Mouse (Mus musculus): ENCODE results near the gene Cep57l1. TPM values are rescaled to one million over a fixed set of nuclear protein-coding genes. Genes with fewer than 3 reads are reported as not detected.
A peak's percentile ranks its signal among the peaks of the same experiment; 100 is the strongest.

The Cep57l1 gene
- polyA plus RNA-seq, 1 experiment from 2014 or later, result 11.8 TPM

- Histone ChIP-seq H3K9me3 (ENCODE audit: control insufficient read depth, low read length) (no peaks in the 10 kb centered on the region), H3K9ac (no peak overlapping the region), H3K36me3 (replicated peaks; ENCODE audit: control insufficient read depth, insufficient read depth) (peaks cover 7% of the 10 kb centered on the region), H3K4me3 (replicated peaks; ENCODE audit: low read length) (no peak overlapping the region), H3K4me2 (replicated peaks) (no peak overlapping the region), H3K4me1 (replicated peaks; ENCODE audit: control insufficient read depth, insufficient read depth, low read length) (no peaks in the 10 kb centered on the region), H3K27ac (no peak overlapping the region), H3K27me3 (ENCODE audit: control insufficient read depth, insufficient read depth, low read length) (no peaks in the 10 kb centered on the region)
- WGBS, result 98% methylated on average over 3 of the region's 3 CpGs
- DNase-seq (ENCODE audit: low spot score) (no peak), ATAC-seq (ENCODE audit: low FRiP score) (no peak)
These were observed 76.5 kb downstream of the Cep57l1 start for GRCm38 (mm10) chr10:41733214-41733613.

DNA sequence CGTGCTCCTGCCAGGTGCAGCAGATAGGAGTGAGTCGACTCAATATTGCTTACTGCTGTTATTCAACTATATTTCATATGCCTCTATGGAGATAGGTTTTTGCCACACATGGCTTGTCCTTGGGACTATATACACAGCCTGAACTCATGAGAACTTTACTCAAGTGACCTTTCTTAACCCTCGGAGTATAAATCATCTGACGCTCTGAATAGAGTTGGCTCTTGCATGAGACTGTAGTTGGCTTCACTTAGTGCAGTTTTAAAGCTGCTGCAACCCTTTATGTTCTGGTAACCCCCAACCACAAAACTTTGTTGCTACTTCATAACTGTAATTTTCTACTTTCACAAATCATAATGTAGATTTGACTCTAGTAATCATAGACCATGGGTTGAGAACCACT is 77.7 kb downstream of the Cep57l1 start:
- Histone ChIP-seq H3K4me3 (replicated peaks; ENCODE audit: low read length) (no peak overlapping the region), H3K9ac (no peak overlapping the region), H3K9me3 (ENCODE audit: control insufficient read depth, low read length) (no peaks in the 10 kb centered on the region), H3K36me3 (replicated peaks; ENCODE audit: control insufficient read depth, insufficient read depth) (peaks cover 4% of the 10 kb centered on the region), H3K4me1 (replicated peaks; ENCODE audit: control insufficient read depth, insufficient read depth, low read length) (no peaks in the 10 kb centered on the region), H3K4me2 (replicated peaks) (no peak overlapping the region), H3K27ac (no peak overlapping the region), H3K27me3 (ENCODE audit: control insufficient read depth, insufficient read depth, low read length) (no peaks in the 10 kb centered on the region)
- no peak for ATAC-seq (ENCODE audit: low FRiP score)
- 92% methylated on average over 4 of the region's 4 CpGs for WGBS
- DNase-seq (ENCODE audit: low spot score), result no peak

GRCm38 (mm10) chr10:41730746-41731145 is 78.9 kb downstream of the Cep57l1 start:
- 95% methylated on average over 10 of the region's 10 CpGs for WGBS
- Histone ChIP-seq H3K9me3 (ENCODE audit: control insufficient read depth, low read length) (no peaks in the 10 kb centered on the region), H3K27ac (no peak overlapping the region), H3K4me2 (replicated peaks) (no peak overlapping the region), H3K36me3 (replicated peaks; ENCODE audit: control insufficient read depth, insufficient read depth) (peaks cover 4% of the 10 kb centered on the region), H3K4me1 (replicated peaks; ENCODE audit: control insufficient read depth, insufficient read depth, low read length) (no peaks in the 10 kb centered on the region), H3K27me3 (ENCODE audit: control insufficient read depth, insufficient read depth, low read length) (no peaks in the 10 kb centered on the region), H3K9ac (no peak overlapping the region), H3K4me3 (replicated peaks; ENCODE audit: low read length) (no peak overlapping the region)
- no peak for ATAC-seq (ENCODE audit: low FRiP score)
- no peak for DNase-seq (ENCODE audit: low spot score)

GRCm38 (mm10) chr10:41726215-41726614 is 83.5 kb downstream of the Cep57l1 start:
- Histone ChIP-seq H3K4me3 (replicated peaks; ENCODE audit: low read length) (no peak overlapping the region), H3K27me3 (ENCODE audit: control insufficient read depth, insufficient read depth, low read length) (no peaks in the 10 kb centered on the region), H3K36me3 (replicated peaks; ENCODE audit: control insufficient read depth, insufficient read depth) (peaks cover 4% of the 10 kb centered on the region), H3K4me2 (replicated peaks) (no peak overlapping the region), H3K9ac (no peak overlapping the region), H3K9me3 (ENCODE audit: control insufficient read depth, low read length) (no peaks in the 10 kb centered on the region), H3K27ac (no peak overlapping the region), H3K4me1 (replicated peaks; ENCODE audit: control insufficient read depth, insufficient read depth, low read length) (no peaks in the 10 kb centered on the region)
- ATAC-seq (ENCODE audit: low FRiP score) (no peak), DNase-seq (ENCODE audit: low spot score) (no peak)
- 79% methylated on average over 9 of the region's 9 CpGs for WGBS

DNA sequence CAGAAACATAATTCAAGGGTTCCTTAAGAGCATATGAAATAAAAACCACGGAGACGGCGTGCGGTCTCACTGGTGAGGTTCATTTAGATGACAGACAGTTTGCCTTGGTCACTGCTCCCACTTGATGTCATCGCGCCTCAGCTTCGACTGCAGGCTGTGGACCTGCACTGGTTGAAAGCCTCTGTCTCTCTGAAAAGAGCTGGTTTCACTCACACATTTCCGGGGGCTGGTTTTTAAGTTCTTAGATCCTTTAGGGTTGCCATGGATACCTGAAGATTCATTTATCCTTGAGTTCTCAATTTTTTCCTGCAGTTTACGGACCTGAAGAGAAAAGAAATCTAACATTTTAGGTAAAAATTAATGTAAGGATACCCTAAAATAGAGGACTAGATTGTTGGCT is 90.1 kb downstream of the Cep57l1 start:
- H3K27ac ChIP-seq, result no peak overlapping the region
- H3K9ac ChIP-seq, result no peak overlapping the region
- no peak overlapping the region for H3K4me3 ChIP-seq (replicated peaks; ENCODE audit: low read length)
- no peaks in the 10 kb centered on the region for H3K36me3 ChIP-seq (replicated peaks; ENCODE audit: control insufficient read depth, insufficient read depth)
- no peaks in the 10 kb centered on the region for H3K9me3 ChIP-seq (ENCODE audit: control insufficient read depth, low read length)
- 0 out of 2 replicates have a peak, but pooled peaks cover 7% of the 10 kb centered on the region for H3K4me1 ChIP-seq (replicated peaks; ENCODE audit: control insufficient read depth, insufficient read depth, low read length)
- H3K4me2 ChIP-seq (replicated peaks), result no peak overlapping the region
- no peaks in the 10 kb centered on the region for H3K27me3 ChIP-seq (ENCODE audit: control insufficient read depth, insufficient read depth, low read length)
- 44% methylated on average over 9 of the region's 9 CpGs for WGBS
- ATAC-seq (ENCODE audit: low FRiP score) (no peak), DNase-seq (ENCODE audit: low spot score) (no peak)

DNA sequence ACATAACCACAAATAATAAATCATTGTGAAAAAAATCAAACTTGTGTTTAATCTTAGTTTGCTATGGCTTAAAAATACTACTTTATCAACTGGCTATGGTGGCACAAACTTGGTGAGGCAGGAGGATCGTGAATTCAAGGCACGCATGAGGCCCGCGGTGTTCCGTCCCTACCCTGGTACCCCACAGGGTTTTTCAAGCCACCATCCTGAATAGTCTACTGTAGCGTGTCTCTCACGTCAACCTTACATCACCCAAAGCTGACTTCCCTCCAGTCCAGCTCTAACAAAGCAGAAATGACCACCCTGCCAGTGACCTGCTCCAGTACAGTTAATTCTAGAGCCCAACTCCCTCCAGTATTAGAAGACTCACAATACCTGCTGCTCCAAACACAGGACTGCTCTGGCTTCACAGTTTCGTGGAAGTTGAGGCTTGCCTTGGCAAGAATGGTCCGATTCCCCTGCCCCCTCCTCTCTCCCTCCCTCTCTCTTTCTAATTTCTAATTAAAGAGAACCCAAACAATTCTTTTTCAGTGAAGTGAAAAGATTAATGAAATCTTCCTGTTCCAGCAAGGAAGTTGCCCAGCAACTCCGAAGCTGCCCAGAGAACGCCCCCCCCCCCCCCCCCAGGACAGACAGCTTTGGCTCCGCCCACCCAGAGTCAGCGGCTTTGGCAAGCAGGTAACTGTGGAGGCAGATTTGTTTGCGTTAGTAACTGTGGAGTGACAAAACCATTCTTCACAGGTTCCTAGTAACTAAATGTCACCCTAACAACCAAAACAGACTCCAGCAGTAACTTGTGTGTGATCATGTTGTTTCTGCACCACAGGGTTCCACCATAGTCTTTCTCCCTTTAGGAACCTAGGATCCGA is 93.4 kb downstream of the Cep57l1 start, which contains the start of gene Ccdc162:
Gene Ccdc162 (minus strand): TSS at position 606 of the 869 bp plus-strand sequence.
- peak; percentile 68 for ATAC-seq (ENCODE audit: low FRiP score)
- H3K36me3 ChIP-seq (replicated peaks; ENCODE audit: control insufficient read depth, insufficient read depth), result no peaks in the 10 kb centered on the region
- 0 out of 2 replicates have a peak, but pooled peaks cover 7% of the 10 kb centered on the region for H3K4me1 ChIP-seq (replicated peaks; ENCODE audit: control insufficient read depth, insufficient read depth, low read length)
- peak within 1 kb of the TSS; percentile 6; the same call in 1 of the 2 replicates for H3K4me3 ChIP-seq (replicated peaks; ENCODE audit: low read length)
- no peaks in the 10 kb centered on the region for H3K27me3 ChIP-seq (ENCODE audit: control insufficient read depth, insufficient read depth, low read length)
- WGBS, result 31% methylated on average over 15 of the region's 15 CpGs
- H3K4me2 ChIP-seq (replicated peaks), result peak within 1 kb of the TSS; percentile 26
- no peak within 1 kb of the TSS for H3K9ac ChIP-seq
- peak within 1 kb of the TSS; percentile 51 for H3K27ac ChIP-seq
- DNase-seq (ENCODE audit: low spot score), result peak; percentile 58
- H3K9me3 ChIP-seq (ENCODE audit: control insufficient read depth, low read length), result no peaks in the 10 kb centered on the region

- 0 out of 2 replicates have a peak overlapping the region, but pooled peaks have one; percentile 6 for H3K4me3 ChIP-seq (replicated peaks; ENCODE audit: low read length)
- peak overlapping the region; percentile 26 for H3K4me2 ChIP-seq (replicated peaks)
- no peaks in the 10 kb centered on the region for H3K27me3 ChIP-seq (ENCODE audit: control insufficient read depth, insufficient read depth, low read length)
- DNase-seq (ENCODE audit: low spot score), result no peak
- H3K36me3 ChIP-seq (replicated peaks; ENCODE audit: control insufficient read depth, insufficient read depth), result no peaks in the 10 kb centered on the region
- no peaks in the 10 kb centered on the region for H3K9me3 ChIP-seq (ENCODE audit: control insufficient read depth, low read length)
- 0 out of 2 replicates have a peak, but pooled peaks cover 7% of the 10 kb centered on the region for H3K4me1 ChIP-seq (replicated peaks; ENCODE audit: control insufficient read depth, insufficient read depth, low read length)
- no peak overlapping the region for H3K9ac ChIP-seq
- no peak for ATAC-seq (ENCODE audit: low FRiP score)
- WGBS, result 64% methylated on average over 14 of the region's 14 CpGs
- H3K27ac ChIP-seq, result peak overlapping the region; percentile 51
These were observed 94.1 kb downstream of the Cep57l1 start for GRCm38 (mm10) chr10:41715557-41715956.

GRCm38 (mm10) chr10:41711467-41711866 is 98.2 kb downstream of the Cep57l1 start:
- Histone ChIP-seq H3K4me2 (replicated peaks) (no peak overlapping the region), H3K27ac (no peak overlapping the region), H3K4me1 (replicated peaks; ENCODE audit: control insufficient read depth, insufficient read depth, low read length) (0 out of 2 replicates have a peak, but pooled peaks cover 7% of the 10 kb centered on the region), H3K9ac (no peak overlapping the region), H3K36me3 (replicated peaks; ENCODE audit: control insufficient read depth, insufficient read depth) (no peaks in the 10 kb centered on the region), H3K9me3 (ENCODE audit: control insufficient read depth, low read length) (no peaks in the 10 kb centered on the region), H3K27me3 (ENCODE audit: control insufficient read depth, insufficient read depth, low read length) (no peaks in the 10 kb centered on the region), H3K4me3 (replicated peaks; ENCODE audit: low read length) (no peak overlapping the region)
- ATAC-seq (ENCODE audit: low FRiP score) (no peak), DNase-seq (ENCODE audit: low spot score) (no peak)
- WGBS, result 33% methylated on average over 7 of the region's 7 CpGs

DNA sequence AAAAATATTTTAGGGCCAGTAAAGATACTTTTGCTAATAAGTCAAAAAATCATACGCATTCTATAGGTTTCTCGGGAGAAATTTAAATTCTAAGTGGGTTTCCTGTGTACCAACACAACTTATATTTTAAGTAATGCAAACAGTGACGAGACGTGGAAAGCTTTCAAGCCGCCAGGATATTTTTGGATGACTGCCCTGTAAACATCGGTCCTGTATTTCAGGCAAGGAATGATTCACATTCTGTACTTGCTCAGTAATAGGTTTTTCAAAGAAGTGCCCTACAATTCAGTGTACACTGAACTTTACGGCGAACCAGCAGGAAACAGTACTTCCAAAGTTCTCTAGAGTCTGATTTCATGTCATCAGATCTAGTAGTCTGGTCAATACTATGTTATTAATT is 98.9 kb downstream of the Cep57l1 start:
- H3K9ac ChIP-seq, result no peak overlapping the region
- no peak overlapping the region for H3K27ac ChIP-seq
- WGBS, result 90% methylated on average over 8 of the region's 8 CpGs
- no peak overlapping the region for H3K4me2 ChIP-seq (replicated peaks)
- H3K36me3 ChIP-seq (replicated peaks; ENCODE audit: control insufficient read depth, insufficient read depth), result no peaks in the 10 kb centered on the region
- H3K4me1 ChIP-seq (replicated peaks; ENCODE audit: control insufficient read depth, insufficient read depth, low read length), result 0 out of 2 replicates have a peak, but pooled peaks cover 7% of the 10 kb centered on the region
- ATAC-seq (ENCODE audit: low FRiP score) (no peak), DNase-seq (ENCODE audit: low spot score) (no peak)
- no peaks in the 10 kb centered on the region for H3K27me3 ChIP-seq (ENCODE audit: control insufficient read depth, insufficient read depth, low read length)
- no peaks in the 10 kb centered on the region for H3K9me3 ChIP-seq (ENCODE audit: control insufficient read depth, low read length)
- no peak overlapping the region for H3K4me3 ChIP-seq (replicated peaks; ENCODE audit: low read length)
